Mouse (Mus musculus) heart, adult 11 months (tissue): ENCODE measurements around the gene Cog3.
"Not testable (repeated sequence)": the region's sequence is repeated elsewhere in the genome, so short reads cannot be mapped to it uniquely, and the experiment has no call there.

Experiments
- DNase-seq: peaks from one replicate; pipeline ENCODE4 v3.0.0; 2022

Cog3 gene

DNA sequence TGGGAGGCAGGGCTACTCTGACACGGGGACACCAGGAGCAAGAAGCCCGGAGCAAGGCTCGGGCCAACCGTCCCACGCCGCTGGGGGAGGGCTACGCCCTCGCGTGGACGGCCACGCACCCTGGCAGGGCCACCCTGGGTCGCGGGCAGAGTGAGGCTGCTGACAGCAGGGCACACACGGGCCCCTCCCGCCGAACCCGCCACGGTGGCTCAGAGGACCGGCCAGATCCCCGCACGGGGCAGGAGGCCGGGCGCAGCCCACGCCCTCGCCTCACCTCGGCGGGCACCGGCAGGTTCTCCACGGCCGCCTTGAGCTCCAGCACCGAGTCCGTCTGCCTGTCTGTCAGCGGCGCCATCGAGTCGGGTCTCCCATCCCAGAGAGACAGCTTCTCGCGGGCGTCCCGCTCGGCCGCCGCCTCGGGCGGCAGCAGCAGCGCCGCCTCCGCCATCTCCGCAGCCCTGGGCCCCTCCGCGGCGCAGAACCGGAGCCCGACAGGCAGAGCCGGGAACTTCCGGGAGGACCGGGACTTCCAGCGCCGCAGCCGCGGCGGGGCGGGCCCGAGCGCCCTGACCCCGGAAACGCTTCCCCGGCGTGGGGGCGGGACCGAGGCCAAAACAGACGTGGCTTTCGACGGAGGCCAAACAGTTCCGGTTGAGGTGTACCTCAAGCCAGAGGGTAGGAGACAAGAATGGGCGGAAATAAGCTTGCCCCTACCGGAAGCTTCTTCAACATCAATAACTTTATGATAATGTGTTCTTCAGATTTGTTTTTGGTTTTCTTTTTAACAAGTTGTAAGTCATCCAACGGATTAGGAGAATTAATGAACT, at the start of gene Cog3:
Gene Cog3, minus strand, starts transcription at position 527 of the 827 bp plus-strand sequence.
- DNase-seq, result peak; percentile 99

GRCm38 (mm10) chr14:75797769-75798386, 43.6 kb upstream of the Cog3 start:
- no peak for DNase-seq

- no peak for DNase-seq
Observed at GRCm38 (mm10) chr14:75795918-75796317, 41.6 kb upstream of the Cog3 start.

DNA sequence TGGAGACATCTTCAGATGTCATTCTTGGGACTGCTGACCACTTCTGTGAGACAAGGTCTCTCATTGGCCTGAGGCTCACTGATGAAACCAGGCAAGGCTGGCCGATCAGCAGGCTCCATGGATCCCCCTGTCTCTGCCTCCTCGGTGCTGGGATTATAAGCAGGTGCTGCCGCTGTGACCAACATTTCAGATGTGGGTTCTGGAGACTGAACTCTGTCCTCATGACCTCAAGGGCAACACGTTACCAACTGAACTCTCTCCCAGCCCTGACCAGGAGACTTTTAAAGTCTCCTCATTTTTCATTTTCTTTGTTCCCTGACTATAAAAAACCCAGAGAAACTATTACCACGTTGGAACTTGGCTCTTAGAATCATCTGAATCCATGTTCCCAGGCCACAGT, 40.4 kb upstream of the Cog3 start:
- DNase-seq, result no peak

DNA sequence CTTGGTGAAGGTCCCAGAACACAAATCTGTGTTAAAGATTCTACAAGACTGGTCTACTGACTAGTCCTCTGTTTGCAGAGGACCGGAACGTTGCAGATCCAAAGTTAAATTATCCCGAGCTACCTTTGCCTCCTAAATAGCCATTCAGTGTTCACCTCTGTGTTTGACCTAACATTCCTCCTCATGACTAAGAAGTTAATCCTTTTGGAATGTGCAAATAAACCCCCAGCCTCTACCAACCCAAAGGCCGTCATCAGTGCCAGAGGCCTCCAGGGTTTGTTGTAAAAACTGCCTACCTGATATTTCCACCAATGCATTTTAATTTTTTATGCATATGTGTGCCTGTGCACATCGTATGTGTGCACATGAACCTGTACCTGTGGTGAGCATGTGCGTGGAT, 40.0 kb upstream of the Cog3 start:
- no peak for DNase-seq

- DNase-seq, result no peak
Observed at GRCm38 (mm10) chr14:75793110-75793509, 38.8 kb upstream of the Cog3 start.

GRCm38 (mm10) chr14:75791372-75791771, 37.1 kb upstream of the Cog3 start:
- no peak for DNase-seq

GRCm38 (mm10) chr14:75790411-75790996, 36.2 kb upstream of the Cog3 start:
- peak; percentile 94 for DNase-seq

DNA sequence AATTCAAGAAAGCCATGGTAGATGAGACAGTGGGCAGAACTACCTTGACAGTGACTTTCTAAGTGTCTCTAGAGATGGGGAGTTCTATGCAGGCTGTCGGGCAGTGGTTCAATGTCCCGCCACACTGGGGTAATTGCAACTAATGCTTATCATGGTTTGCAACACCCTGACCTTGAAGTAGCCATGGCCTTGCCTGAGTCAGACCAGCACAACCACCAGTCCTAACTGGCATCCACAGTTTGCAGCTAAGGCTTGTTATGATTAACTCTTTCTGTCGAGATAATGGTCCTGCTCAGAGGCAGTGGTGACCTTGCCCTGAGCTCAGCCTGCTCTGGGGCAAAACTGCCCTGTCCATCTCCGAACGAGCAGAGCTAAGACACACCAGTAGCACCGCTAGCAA, 35.0 kb upstream of the Cog3 start:
- no peak for DNase-seq

GRCm38 (mm10) chr14:75787794-75788175, 33.5 kb upstream of the Cog3 start:
- DNase-seq, result no peak

GRCm38 (mm10) chr14:75786868-75787793, 32.8 kb upstream of the Cog3 start, which contains the start of gene Slc25a30:
Gene Slc25a30 (minus strand): TSS chr14:75787037.
- peak; percentile 100 for DNase-seq

GRCm38 (mm10) chr14:75786424-75786867, 32.1 kb upstream of the Cog3 start:
- no peak for DNase-seq

- no peak for DNase-seq
Observed at GRCm38 (mm10) chr14:75779913-75780312, 25.6 kb upstream of the Cog3 start.

GRCm38 (mm10) chr14:75776637-75777036, 22.3 kb upstream of the Cog3 start:
- DNase-seq, result no peak

DNA sequence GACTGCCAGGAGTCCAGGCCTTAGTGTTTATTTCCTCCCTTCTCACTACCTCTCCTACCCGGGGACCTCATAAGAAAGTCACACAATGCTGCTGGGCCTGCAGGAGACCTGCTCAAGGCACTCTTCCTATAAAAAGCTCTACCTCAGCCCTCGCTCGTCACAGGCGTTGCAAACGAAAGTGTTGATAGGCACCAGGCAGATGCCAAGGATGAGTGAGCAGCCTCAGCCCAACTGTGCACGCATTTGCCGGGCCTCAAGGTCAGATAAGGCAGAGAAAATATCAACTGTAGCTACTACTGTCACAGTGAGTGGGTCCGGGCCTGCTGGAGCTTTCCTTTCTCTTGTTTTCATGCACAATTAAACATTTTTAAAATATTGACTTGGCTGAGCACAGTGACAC, 19.1 kb upstream of the Cog3 start:
- DNase-seq, result peak; percentile 95

- not testable (repeated sequence) for DNase-seq
Observed at GRCm38 (mm10) chr14:75772407-75772806, 18.1 kb upstream of the Cog3 start.

DNA sequence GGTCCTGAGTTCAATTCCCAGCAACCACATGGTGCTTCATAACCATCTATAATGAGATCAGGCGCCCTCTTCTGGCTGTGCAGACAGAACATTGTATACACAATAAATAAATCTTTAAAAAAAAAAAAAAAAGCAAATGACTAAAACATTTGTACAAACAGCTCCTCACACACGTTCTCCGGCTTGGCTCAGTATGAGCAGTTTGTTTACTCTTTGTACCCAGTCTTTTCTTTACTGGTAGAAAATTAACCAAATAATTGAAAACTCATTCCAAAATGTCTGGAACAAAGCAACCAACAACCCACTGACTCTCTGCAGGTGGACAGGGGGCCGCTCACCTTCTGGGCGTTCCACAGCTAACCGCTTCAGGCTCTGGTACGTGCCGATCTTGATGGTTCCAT, 16.8 kb upstream of the Cog3 start:
- DNase-seq, result no peak

DNA sequence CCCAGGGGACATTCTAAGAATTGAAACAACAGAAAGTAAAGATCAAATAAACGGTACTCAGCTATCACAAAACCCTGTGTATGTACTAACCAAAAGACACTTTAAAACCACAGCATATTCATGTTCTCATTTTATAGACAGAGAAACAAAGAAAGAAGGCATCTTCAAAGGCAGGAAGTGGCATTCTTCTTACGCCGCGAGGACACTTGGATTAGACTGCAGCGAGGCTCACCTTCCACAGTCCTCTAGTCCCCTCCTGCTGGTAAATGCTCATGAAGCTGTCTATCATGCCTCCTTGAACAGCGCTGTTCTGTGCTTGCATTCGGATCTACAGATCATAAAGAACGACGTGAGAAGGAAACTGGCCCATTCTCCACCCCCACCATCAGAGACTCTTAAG, 15.0 kb upstream of the Cog3 start:
- no peak for DNase-seq

DNA sequence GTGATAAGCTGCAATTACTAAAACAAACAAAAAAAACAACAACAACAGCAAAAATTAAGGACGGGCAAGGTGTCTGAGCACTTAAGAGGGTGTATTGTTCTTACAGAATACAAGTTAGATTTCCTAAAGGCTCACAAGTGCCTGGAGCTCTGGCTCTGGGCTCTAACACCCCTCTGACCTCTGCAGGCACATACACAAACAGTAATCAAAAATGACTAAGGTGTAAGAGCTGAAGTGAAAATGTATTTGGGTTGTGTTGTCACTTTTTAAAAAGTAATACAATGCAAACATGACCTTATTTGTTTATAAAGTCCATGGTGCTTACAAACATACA, 13.9 kb upstream of the Cog3 start:
- DNase-seq, result no peak

DNA sequence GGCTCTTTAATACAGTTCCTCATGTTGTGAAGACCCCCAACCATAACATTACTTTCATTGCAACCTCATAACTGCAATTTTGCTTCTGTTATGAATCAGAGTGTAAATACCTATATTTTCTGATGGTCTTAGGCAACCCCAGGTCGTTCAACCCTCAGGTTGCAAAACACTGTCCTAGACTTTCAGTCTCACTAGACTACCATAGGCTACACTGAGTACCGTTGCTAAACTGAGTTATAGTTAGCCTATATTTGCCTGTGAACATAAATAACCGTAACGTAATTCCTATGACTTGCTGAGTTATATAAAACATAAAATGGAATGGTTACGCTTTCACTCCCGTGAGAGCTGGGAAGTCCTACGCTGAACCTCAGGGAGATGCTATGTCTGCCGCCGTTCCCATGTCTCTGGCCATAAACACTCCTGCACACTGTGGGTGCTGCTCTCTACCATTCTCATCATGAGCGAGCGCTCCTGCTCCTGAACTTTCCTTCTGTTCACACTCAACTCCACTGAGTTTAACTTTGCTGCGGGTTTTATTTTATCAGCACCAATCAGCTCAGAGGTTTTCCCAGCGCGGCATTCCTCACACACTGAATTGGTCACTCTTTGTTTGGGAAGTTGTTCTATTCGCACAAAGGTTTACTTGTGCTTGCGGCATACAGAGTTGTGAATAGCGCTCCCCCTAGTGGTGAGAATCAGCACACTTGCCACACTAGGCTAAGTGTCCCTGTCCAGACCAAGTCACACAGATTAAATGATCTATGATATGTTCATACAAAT, 13.4 kb upstream of the Cog3 start:
- no peak for DNase-seq

DNA sequence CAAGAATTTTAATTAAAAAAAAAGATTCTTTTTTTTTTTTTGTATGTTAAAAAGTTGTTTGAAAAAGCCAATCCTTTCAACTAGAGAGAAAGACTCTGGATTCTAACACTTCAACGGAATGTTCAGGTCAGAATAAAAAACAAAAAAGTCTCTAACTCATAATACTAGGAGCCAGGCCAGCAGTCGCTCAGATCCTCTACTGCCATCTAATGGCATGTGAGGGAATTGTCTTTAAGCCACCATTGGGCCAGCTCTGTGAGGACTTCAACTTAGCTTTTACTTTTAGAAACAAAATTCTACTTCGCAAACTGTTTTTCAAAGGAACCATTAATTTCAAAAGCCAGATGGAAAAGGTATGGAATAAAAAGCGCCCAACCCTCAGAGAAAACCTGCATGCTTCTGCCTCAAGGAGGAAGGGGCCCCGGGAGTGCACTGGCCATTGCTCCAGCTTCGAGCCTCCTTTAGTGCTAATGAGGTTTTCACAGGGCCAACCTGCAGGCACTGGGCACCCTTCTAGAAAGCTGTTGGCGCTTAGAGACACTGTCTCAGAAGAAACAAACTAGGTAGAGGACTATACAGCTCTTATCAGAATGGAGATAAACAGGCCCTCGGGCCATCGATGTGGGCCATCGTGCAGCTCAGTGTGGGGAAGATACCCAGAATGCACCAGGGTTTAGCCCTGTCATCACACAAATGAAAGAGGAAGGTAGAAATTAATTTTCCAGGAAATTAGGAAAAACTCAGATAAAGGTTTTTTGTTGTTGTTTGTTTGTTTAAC, 6.9 kb upstream of the Cog3 start:
- DNase-seq, result peak; percentile 89
